Mouse (Mus musculus) activated CD4-positive, CD25-positive, alpha-beta regulatory T cell, adult 4 months (primary cell): ENCODE results near the gene Ndfip2. TPM values are rescaled to one million over a fixed set of nuclear protein-coding genes. Genes with fewer than 3 reads are reported as not detected.

Experiments
- ATAC-seq: one replicate; pipeline ENCODE4 v1.8.0; 2017
- polyA plus RNA-seq, 2 experiments: library from polyadenylated mRNA; unstranded; fragments of 100-300 nt; shearing (Covaris generic); gene quantifications; one replicate each; pipeline ENCODE4 v1.2.1; 2017

Ndfip2 gene
- polyA plus RNA-seq = 10 to 100 TPM; 45.1 to 51.6 TPM

GRCm38 (mm10) chr14:105258379-105259034 is at the start of gene Ndfip2:
Gene Ndfip2 (plus strand): TSS chr14:105258573.
- ATAC-seq = peak; percentile 86

DNA sequence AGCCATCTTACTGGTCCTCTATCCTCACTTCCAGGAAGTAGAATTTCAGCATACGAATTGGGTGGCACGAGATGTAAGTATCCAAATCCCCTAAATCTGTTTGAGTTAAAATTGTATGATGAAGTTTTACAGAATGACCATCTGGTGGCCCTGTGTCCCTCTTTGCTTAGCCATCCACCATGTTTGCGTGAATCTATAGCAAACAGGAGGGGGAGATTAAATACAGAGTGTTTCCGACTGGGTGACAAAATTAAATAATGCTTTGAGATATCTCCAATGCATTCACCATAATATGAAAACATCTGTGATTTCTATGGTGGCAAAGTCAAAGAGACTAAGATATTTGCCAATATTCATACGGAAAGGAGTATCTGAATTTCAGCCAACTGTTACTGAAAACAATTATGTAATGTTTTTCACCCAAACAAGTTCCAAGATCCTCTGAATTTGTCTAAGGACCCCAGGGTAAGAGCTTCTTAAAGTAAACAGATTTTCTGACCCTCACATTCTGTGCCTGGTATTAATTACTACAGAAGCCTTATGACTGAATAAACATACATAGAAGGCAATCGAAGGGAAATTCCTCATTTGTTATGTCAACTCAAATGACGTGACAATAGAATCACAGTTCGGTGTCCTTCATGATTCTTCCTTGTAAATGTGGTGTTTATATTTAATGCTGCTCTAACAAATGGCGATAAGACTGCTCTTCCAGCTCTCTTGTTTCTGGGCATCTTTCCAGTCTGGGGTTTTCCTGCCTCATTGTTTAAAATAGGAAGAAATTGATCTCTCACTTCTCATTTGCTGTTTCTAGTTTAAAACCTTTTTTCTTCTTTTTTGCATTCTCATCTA is 38.6 kb upstream of the Ndfip2 start:
- ATAC-seq = no peak

- no peak for ATAC-seq
Measured at GRCm38 (mm10) chr14:105222240-105222639, 36.1 kb upstream of the Ndfip2 start.

GRCm38 (mm10) chr14:105225790-105226189 is 32.6 kb upstream of the Ndfip2 start:
- ATAC-seq = no peak

DNA sequence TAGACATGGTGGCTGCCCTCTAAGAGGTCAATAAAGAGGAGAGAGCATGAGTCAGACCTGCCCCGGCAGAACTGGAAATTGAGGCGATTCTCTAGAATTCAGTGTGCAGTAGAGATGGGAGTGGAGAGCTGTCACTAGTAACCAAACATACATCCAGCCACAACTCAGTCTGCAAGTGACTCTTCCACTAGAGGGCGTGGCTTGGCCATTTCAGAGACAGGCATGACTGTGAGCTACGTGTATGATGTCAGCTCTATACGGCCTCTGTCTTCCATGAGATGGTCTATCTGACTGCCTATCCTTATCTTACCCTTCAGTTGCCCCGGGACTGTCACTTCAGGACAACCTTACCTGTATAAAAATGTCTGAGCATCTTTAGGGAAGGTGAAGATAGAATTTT is 26.0 kb upstream of the Ndfip2 start:
- peak; percentile 95 for ATAC-seq

- no peak for ATAC-seq
Measured at GRCm38 (mm10) chr14:105236596-105236995, 21.8 kb upstream of the Ndfip2 start.

- ATAC-seq = no peak
Measured at GRCm38 (mm10) chr14:105237736-105238135, 20.6 kb upstream of the Ndfip2 start.

DNA sequence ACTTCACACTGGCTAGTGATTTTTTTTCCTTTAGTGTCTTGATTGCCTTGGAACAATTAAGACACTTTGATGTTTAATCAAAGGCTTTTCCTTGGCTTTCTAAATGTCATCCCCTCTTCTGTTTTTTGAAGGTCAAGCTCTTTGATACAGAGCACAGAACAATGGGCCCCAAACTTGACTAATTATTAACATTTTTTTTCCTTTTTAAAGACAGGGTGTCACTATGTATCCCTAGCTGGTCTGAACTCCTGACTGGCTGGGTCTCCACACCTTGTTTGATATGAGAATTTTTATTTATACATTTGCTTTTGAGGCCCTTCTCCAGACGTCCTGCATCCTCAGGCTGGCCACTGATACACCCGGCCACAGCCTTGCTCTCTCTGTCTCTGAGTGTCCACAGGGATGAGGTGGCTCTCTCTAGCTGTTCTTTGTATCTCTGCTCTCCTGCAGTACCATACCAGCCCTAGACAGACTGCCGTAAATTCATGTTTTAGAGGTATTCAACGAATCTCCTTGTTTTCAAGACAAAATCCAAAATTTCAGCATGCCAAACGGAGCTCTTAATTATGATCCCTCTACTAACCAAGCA is 19.8 kb upstream of the Ndfip2 start:
- no peak for ATAC-seq

- peak; percentile 63 for ATAC-seq
Measured at GRCm38 (mm10) chr14:105240120-105240519, 18.3 kb upstream of the Ndfip2 start.

DNA sequence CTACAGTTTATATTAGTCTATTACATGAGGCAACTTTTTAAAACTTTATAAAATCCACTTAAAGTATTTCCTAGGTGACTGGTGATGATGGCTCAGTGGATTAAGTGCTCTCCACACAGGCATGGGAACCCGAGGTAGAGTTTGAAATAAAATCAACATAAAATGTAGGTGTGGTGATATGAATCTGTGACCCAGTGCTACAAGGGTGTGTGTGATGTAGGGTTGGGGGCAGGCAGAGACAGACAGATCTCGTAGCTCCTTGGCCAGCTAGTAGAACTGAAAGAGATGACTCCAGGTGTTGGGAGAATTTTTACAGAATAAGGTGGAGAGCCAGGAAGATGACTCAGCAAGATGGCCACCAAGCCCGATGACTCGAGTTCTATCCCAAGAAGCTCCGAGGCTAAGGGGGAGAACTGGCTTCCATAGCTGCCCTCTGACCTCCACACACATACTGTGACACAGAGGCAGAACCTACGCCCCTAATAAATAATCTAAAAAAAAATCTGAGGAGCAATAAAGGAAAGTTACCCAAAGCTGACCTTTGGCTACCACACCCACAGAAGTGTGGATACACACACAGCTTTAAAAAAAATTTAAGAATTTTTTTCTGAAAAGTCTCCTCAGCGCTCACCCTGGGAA is 14.4 kb upstream of the Ndfip2 start:
- no peak for ATAC-seq

DNA sequence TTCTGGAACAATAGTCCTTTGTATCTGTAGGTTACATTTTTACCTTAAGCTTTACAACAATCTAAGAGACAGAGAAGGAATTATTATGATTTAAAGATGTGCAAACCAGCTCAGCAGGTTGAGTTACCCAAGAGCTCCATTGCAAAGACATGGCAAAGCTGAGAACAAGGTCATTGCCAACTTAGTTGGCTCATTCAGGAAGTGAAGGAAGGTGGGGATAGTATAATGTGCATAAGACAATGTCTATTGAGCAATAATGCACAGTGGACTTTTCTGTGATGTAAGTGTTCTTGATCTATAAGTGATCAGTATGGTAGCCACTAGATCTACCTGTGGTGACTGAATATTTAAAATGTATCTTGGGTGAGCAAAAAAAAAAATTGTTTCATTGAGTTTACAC is 7.3 kb upstream of the Ndfip2 start:
- no peak for ATAC-seq

- ATAC-seq = no peak
Measured at GRCm38 (mm10) chr14:105253304-105253703, 5.1 kb upstream of the Ndfip2 start.

- ATAC-seq = no peak
Measured at GRCm38 (mm10) chr14:105254401-105254800, 4.0 kb upstream of the Ndfip2 start.

- ATAC-seq = no peak
Measured at GRCm38 (mm10) chr14:105255620-105256019, 2.8 kb upstream of the Ndfip2 start.

DNA sequence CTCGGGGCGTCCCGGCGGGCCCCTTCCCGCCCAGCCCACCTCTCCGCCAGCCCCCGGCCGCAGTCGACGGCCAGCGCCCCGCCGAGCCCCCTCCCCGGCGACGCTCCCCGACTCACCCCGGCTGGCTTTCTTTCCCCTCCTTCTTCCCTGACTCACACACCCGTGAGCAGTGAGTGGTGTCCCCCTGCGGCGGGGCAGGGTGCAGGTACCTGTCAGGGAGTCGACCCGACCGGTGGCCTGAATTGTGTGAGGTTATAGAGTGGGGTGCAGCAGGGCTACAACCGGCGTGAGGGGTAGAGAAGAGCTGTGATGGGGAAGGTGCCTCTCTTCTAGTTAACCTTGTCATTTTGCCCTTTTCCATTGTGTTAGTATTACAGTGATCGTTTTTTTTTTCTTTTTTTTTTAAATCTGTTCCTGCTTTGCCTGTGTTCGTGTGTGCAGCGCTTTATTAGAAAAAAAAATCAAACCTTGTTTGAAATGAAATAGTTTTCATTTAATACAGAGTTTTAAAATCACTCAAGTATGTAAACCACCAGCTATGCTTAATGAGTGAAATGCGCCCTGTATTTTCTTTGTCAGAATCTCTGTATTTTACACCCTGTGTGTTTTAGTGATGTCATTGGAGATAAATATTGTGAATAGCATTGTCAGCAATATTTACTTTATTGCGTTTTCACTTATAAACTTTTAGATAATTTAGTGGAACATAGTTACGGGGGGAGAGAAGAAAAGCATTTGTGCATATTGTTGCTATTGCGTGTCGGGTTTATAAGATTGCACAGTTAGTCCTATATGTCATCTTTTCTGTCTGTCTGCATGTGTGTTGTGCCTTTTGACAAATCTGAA is 885 bp downstream of the Ndfip2 start:
- peak; percentile 41 for ATAC-seq

- ATAC-seq = no peak
Measured at GRCm38 (mm10) chr14:105262923-105263322, 4.5 kb downstream of the Ndfip2 start.

GRCm38 (mm10) chr14:105267095-105267494 is 8.7 kb downstream of the Ndfip2 start:
- ATAC-seq = no peak

DNA sequence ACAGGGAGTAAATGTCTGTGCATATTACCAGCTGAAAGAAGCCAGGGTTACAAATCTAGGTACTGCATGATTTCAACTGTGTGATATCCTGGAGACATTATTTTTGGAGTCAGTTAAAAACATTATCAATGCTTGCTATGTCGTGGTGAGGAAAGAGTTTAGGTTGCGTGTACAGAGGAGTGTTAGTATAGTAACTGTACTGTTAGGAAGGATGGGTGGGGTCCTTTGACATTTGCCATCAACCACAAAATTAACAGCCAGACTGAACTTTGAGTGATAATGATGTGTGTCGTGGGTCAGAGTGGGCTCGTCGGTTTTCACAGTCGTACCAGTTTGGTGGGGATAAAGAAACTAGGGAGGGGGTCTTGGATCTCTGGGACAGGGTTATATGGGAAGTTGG is 13.7 kb downstream of the Ndfip2 start:
- ATAC-seq = peak; percentile 43

- ATAC-seq = no peak
Measured at GRCm38 (mm10) chr14:105272539-105272938, 14.2 kb downstream of the Ndfip2 start.

DNA sequence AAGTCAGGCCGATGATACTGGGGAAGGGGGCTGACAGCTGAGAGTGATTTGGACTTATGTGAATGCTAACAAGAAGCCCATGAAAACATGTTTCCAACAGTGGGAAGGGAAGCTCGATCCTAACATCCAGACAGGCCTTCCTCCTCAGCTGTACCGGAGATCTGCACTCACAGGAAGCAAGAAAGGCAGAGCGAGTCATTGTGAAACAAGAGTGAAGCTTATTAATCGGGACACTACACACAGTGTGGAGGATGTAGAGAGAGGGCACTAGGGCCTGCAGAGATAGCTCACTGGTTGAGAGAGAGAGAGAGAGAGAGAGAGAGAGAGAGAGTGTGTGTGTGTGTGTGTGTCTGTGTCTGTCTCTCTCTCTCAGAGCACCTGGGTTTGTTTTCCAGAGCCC is 16.8 kb downstream of the Ndfip2 start:
- peak; percentile 74 for ATAC-seq

GRCm38 (mm10) chr14:105277277-105277676 is 18.9 kb downstream of the Ndfip2 start:
- ATAC-seq = no peak

- no peak for ATAC-seq
Measured at GRCm38 (mm10) chr14:105284062-105284461, 25.7 kb downstream of the Ndfip2 start.
